In the genomic region with DNA sequence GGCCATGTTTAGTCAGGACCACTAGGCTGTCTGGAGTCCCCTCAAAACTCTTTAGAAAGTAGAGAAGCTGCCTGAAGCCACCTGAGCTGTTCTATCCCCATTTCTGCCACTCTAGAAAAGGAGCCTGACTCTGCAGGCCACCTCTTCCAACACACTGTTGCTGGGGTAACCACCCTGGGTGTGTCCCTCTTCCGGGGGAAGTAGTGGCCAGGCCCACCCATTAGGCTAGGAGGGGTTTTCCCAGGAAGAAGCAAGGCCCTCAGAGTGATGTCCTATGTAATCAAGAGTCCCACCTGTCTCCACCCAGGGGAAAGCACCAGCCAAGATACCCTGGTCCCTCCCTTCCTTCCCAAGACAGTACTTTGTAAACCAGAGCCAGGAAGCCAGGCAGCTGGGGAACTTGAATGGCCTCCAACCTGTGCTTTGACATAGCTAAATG, we compare ENCODE assay signal across 10 mouse cellular contexts. TPM values are rescaled to one million over a fixed set of nuclear protein-coding genes. Genes with fewer than 3 reads are reported as not detected.
DNase-seq lines count a peak whose midpoint lies in the region.
"Had no signal": no experiment of that assay in that cellular context is flagged by ENCODE, and none has a peak within 500 bp of the region (broad histone marks: within the 10 kb centered on the region; RNA-seq: fewer than 3 reads in every experiment).

No protein-coding gene starts in this region.

- 63% methylated on average over 1 of the region's 1 CpGs for WGBS in heart, embryonic 10.5 days

- peaks cover 9% of the 10 kb centered on the region for H3K4me1 ChIP-seq in heart, embryonic 10.5 days
- H3K4me1 ChIP-seq: neural tube, embryonic 15.5 days had no signal

- no peaks in the 10 kb centered on the region for H3K36me3 ChIP-seq in heart, embryonic 10.5 days
- H3K36me3 ChIP-seq: neural tube, embryonic 15.5 days had no signal

- no peaks in the 10 kb centered on the region for H3K9me3 ChIP-seq in heart, embryonic 10.5 days
- H3K9me3 ChIP-seq: neural tube, embryonic 15.5 days had no signal

- H3K27ac ChIP-seq in heart, embryonic 10.5 days, result no peak overlapping the region
- H3K27ac ChIP-seq: neural tube, embryonic 15.5 days had no signal

- no peak overlapping the region for H3K4me3 ChIP-seq in heart, embryonic 10.5 days
- H3K4me3 ChIP-seq: neural tube, embryonic 15.5 days had no signal

- peak; percentile 76 to 90 for DNase-seq in heart, adult 18-20 months
- DNase-seq in heart, embryonic 10.5 days (ENCODE audit: low spot score), result no peak
- peak; percentile 25 for DNase-seq in R1 (ENCODE audit: low read depth, low spot score)
- DNase-seq in heart, postnatal 14 days, result peak; percentile 41 to 63
- peak; percentile 43 for DNase-seq in lung, postnatal 14 days
- no peak for DNase-seq in frontal cortex, adult 2 months (ENCODE audit: extremely low spot score in 1 of 2, low spot score in 1 of 2)
- DNase-seq in ovary, postnatal 36 days (ENCODE audit: low spot score), result no peak
- no peak for DNase-seq in thymus, postnatal 4 days
- DNase-seq: thymus, postnatal 14 days had no signal

- no peaks in the 10 kb centered on the region for H3K27me3 ChIP-seq in heart, embryonic 10.5 days (ENCODE audit: insufficient read depth, poor library complexity, severe bottlenecking)
- H3K27me3 ChIP-seq: neural tube, embryonic 15.5 days had no signal

- intact Hi-C loops in heart, postnatal 14 days (cut with DNase I), result loop anchor here (5.0 kb wide), 1 partner anchor 44 kb away; no protein-coding TSS in a partner anchor

RNA-seq across cellular contexts. Expression of a gene that starts 17.3 kb away (rescaled TPM):
- total RNA-seq in heart, adult 18-20 months (2021), result 10 to 100 TPM; 11.6 to 12.4 TPM
- polyA plus RNA-seq in heart, embryonic 10.5 days (2016; fragmentation: Nextera tagmentation; extraction: Ambion mirVana), result 12.0 and 16.2 TPM in 2 replicates
- total RNA-seq in heart, postnatal 14 days (2021), result 10 to 100 TPM; 17.5 to 19.5 TPM
- 6.3 and 6.7 TPM in 2 replicates for polyA plus RNA-seq in frontal cortex, adult 2 months (2012; rRNA removed)

RNA-seq across cellular contexts. Expression of a gene that starts 47.8 kb away (rescaled TPM):
- 1 to 10 TPM; 3.3 to 3.9 TPM for total RNA-seq in heart, adult 18-20 months (2021)
- polyA plus RNA-seq in heart, embryonic 10.5 days (2016; fragmentation: Nextera tagmentation; extraction: Ambion mirVana), result 0.28 and 0.34 TPM in 2 replicates
- total RNA-seq in heart, postnatal 14 days (2021), result 1 to 10 TPM; 5.5 to 6.0 TPM
- 8.5 and 9.6 TPM in 2 replicates for polyA plus RNA-seq in frontal cortex, adult 2 months (2012; rRNA removed)

Comparison
In these comparisons a context has a peak if more than half of its experiments do, and no peak if none do; other contexts are left out.
1. DNase-seq: peak in heart, adult 18-20 months (2 of 2), R1 (single experiment), heart, postnatal 14 days (2 of 2) and lung, postnatal 14 days (single experiment); none in heart, embryonic 10.5 days (single experiment), frontal cortex, adult 2 months (0 of 2), ovary, postnatal 36 days (single experiment) and thymus, postnatal 4 days (single experiment).